Mouse (Mus musculus) small intestine, adult 2 months (tissue): ENCODE measurements around the gene Glis1.

ENCODE experiments used
- CTCF ChIP-seq: fragments of 200-500 bp; IDR thresholded peaks from 2 replicates; pipeline ENCODE4 v1.5.1; 2012; ENCODE audit warnings: low read depth, mild to moderate bottlenecking, control low read depth, inconsistent platforms, low read length, moderate library complexity, mixed read lengths; ENCODE audit not compliant: insufficient replicate concordance, insufficient read length; ENCODE audit errors: extremely low read depth
- POLR2A ChIP-seq: fragments of 200-500 bp; IDR thresholded peaks from 2 replicates; pipeline ENCODE4 v1.6.1; 2012; ENCODE audit warnings: low read depth, mild to moderate bottlenecking, control low read depth, inconsistent platforms, low read length, moderate library complexity

GRCm38 (mm10) chr4:107681099-107681849 is 246.9 kb downstream of the Glis1 start:
- TF ChIP-seq POLR2A (no peak), CTCF (no peak)
